Mouse (Mus musculus) adrenal gland, postnatal 25 days (tissue): Measurements from ENCODE around the gene Ptgfr. TPM values are rescaled to one million over a fixed set of nuclear protein-coding genes. Genes with fewer than 3 reads are reported as not detected.
A peak's percentile ranks its signal among the peaks of the same experiment; 100 is the strongest.

Source experiments
- DNase-seq: peaks from one replicate; pipeline ENCODE4 v3.0.0; 2021; ENCODE audit warnings: mixed read lengths
- long read RNA-seq: library from polyadenylated mRNA; stranded (forward); transcript quantifications from one replicate; pipeline ENCODE4 v2.0.0, GENCODE M21; 2021
- total RNA-seq: library from RNA; stranded (reverse); gene quantifications from 2 replicates; pipeline ENCODE4 v1.2.3, GENCODE M21; 2021

Ptgfr gene
- total RNA-seq: 0.38 TPM in 1 of 2 replicates, not detected in the other
- long read RNA-seq: 0 reads

GRCm38 (mm10) chr3:151836871-151837680 is at the start of gene Ptgfr:
TSS of gene Ptgfr (minus strand) at chr3:151837630.
- peak; percentile 45 for DNase-seq

- no peak for DNase-seq
Measured at GRCm38 (mm10) chr3:151883881-151884280, 46.5 kb upstream of the Ptgfr start.

- no peak for DNase-seq
Measured at GRCm38 (mm10) chr3:151879981-151880380, 42.6 kb upstream of the Ptgfr start.

GRCm38 (mm10) chr3:151868970-151869369 is 31.5 kb upstream of the Ptgfr start:
- no peak for DNase-seq

DNA sequence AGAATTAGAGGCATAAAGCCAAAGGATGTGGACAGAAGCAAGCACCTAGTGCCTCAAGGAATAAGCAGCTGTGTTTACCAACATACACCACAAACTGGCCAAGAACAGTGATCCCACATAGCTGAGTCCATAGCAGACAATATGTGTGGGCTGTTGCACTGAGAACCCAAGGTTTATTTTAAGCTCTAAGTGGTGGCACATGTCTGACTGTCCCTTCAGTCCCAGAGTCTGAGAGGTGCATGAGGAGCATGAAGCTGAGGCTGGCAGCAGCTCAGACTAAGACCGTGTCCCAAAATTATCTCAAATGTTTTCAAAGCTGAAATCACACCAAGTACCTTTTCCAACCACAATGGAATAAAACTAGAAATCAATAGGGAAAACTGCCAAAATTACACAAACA is 13.9 kb upstream of the Ptgfr start:
- no peak for DNase-seq

DNA sequence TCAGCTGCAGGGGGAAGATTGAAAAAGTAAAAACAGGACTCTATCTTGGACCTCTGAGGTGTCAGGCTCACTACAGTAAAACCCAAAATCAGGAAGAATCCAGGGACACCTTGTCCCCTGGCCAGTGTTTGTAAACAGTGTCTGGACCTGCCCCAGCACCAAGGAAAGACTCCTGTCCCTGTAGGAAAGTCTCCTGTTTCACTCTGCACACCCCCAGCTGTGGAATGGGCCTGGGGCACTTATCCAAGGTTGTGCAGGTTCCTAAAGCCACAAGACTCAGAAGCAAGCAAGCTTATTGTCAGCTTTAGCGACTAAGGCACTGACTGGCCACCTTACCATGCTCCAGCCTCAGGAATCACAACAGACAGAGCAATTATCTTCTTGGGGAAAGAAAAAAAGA is 13.2 kb upstream of the Ptgfr start:
- no peak for DNase-seq

- no peak for DNase-seq
Measured at GRCm38 (mm10) chr3:151846292-151846691, 8.9 kb upstream of the Ptgfr start.

DNA sequence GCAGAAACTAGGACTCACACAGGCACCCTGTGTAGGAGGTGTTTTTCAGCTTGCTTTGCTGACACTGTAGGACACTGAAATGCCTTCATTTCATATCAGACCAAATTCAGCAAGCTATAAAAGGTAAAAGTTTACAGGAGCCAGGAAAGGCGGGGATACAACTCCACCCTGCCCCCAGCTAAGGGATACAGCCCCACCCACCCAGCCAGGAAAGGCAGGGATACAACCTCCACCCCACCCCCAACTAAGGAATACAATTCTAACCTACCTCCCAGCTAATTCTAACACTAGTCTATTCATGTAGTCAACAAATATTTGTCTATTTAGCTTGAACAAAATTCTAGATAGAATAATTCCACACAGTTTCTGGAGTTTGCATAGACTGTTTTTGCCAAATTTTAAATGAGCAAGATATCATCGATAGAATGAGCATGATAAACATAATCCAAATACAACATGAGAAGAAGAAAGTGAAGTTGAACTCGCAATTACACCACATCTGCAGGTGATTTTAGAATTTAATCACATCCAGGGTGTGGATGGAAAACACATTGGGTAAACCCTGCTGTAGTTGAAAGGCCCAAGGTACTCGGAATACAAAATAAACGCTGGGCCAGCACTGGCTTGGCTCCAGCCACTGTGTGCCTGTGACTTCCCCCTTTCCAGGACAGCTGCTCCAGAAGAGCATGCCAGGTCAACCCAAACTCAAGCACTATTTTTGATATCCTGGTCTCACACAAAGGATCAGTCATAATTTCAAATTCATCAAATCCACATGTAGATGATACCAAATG is 7.1 kb upstream of the Ptgfr start:
- DNase-seq: no peak

GRCm38 (mm10) chr3:151840688-151841087 is 3.3 kb upstream of the Ptgfr start:
- no peak for DNase-seq

DNA sequence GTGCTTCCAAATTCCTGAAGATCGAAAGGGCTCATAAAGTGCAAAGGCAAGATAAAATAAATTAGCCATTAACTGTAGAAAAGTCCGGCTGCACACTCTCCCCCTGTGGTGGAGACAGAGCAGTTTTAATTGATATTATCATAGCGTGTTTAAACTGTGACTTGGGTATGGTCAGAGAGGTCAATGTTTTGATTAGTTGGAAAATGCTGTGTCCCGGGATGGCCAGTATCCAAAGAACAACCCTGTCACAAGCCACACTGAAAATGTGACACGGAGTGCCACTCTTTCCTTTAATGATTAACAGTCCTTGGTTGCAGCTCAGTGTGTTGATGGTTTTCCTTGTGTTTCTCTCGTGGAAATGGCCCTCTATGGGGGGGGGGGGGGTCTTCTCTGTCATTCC is 942 bp upstream of the Ptgfr start:
- DNase-seq: no peak

GRCm38 (mm10) chr3:151837749-151838148 is 319 bp upstream of the Ptgfr start:
- no peak for DNase-seq

DNA sequence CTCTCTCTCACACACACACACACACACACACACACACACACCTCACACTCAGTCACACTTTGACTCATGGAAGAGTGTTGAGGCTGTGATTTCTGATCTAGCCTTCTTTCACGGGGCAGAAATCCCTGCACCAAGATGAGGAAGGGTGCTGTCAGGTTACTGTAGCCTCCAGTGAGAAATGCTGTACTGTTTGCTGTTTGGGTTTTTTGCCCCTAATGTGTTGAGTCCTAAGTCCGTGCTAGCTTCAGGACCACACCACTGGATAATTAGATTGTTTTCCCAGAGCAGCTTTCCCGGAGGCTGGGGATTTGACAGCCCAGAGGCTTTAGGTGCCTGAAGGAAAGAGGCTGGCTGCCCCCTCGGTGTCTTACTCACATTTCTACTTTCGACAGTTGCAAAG is 979 bp downstream of the Ptgfr start:
- DNase-seq: no peak

GRCm38 (mm10) chr3:151835831-151836230 is 1.6 kb downstream of the Ptgfr start:
- no peak for DNase-seq

- DNase-seq: no peak
Measured at GRCm38 (mm10) chr3:151827950-151828610, 9.3 kb downstream of the Ptgfr start.

DNA sequence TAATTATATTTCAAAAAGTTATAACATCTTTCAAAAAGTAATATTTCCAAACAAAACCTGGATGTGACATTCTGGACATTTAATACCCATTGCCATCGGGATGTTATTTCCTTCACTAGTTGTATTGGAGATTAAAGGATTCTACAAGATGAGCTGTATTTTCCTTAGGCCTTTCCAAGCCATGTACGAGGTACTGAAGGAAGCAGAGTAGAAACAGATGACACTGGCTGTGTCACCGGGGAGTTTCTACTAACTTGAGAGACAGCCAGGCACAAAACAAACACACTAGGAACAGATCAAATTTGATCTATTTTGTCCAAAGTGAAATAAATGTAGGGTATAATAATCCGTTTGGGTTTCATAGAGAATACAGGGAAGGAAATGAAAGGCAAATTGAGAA is 17.6 kb downstream of the Ptgfr start:
- DNase-seq: no peak

- peak; percentile 69 for DNase-seq
Measured at GRCm38 (mm10) chr3:151818265-151818664, 19.2 kb downstream of the Ptgfr start.

DNA sequence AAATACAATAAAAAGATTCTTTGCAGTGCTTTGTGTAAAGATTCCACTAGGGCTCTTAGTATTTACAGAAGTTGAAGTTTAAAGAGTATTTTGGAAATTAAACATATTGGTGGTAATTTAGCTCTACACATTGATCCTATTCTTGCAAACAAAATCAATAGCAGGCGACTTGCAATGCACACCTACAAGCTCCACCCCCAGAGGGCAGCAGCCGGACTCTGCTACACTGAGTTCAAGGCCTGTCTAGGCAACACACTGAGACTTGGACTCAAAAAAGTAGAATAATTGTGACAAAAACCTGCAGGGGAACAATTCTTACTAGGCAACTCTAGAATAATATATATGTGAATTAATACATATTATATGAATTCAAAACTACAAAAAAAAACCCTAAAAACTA is 28.8 kb downstream of the Ptgfr start:
- no peak for DNase-seq

DNA sequence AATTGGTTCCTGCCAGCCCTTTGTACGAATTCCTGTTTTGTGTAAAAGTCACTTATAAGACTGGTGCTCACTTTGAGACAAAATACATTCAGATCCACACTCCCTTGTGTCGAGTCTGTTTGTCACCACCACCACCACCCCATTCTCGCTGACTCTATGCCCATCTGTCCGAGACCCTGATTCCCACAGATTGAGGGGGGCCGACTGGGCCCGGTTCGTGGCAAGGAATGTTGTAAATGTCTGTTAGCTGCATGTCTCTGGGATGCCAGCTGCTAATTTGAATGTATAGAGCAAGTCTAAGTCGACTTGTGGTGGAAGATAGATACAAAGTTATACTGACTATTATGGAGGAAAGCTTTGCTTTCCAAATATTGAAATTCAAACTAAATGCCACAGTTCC is 48.8 kb downstream of the Ptgfr start:
- no peak for DNase-seq

GRCm38 (mm10) chr3:151775089-151775488 is 62.3 kb downstream of the Ptgfr start:
- peak; percentile 8 for DNase-seq

DNA sequence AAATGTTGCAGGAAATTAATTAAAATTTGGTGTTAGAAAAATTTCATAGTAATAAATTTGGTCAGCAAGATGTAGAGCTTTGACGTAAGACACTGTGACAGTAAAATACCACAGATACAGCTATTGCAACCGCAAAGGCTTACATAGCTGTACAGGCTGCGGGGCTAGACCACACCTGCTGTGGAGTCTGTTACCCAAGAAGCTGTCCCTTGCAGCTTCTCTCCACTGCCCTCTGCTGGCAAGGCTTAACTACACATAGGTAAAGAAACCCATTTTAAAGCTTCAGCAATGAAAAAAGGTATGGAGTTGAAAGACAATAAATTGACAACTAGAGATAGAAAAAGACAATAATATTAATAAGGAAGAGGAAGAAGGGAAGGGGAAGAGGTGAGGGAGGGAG is 66.4 kb downstream of the Ptgfr start:
- DNase-seq: peak; percentile 60

- DNase-seq: peak; percentile 33
Measured at GRCm38 (mm10) chr3:151749737-151750136, 87.7 kb downstream of the Ptgfr start, which contains the start of gene Ifi44. TSS of gene Ifi44 (minus strand) at chr3:151749960.

DNA sequence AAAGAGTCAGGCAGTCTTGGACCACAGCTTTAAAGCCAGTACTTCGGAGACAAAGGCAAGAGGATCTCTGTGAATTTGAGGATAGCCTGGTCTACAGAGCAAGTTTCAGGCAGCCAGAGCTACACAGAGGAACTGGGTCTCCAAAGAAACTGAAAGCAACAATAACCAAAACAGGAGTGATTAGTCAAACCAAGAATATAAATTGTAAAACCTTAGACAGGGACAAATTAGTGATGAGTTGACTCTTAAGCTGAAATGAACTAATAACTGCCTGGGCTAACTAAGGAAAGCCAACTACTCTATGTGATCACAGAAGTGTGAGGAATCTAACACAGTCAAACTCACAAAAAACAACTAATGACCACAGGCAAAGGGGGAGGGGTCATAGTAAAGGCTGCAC is 88.9 kb downstream of the Ptgfr start:
- DNase-seq: no peak
